In the genomic region with DNA sequence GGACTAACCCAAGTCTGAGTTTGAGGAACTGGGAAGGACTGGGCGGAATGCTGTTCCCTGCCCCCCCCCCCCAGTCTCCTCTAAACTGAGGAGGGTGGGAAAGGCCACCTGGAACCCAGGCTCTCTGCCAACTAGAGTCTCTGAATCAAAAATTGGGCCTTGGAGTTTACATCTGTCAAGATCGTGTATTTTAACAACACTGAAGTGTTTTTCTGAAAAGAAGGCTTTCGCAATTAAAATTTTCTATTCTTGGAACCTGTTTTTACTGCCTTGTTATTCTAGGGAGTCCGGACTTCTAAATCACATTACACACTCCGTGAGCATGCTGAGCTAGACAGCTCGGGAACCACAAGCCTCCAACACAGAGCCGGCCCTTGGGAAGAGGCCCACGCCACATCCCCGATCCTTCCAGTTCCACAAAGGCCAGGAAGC, we compare ENCODE assay signal across 8 mouse cellular contexts. TPM values are rescaled to one million over a fixed set of nuclear protein-coding genes. Genes with fewer than 3 reads are reported as not detected.
A peak's percentile ranks its signal among the peaks of the same experiment; 100 is the strongest.
DNase-seq lines count a peak whose midpoint lies in the region; ATAC-seq and TF ChIP-seq lines count a peak whose summit lies in the region.

No protein-coding gene starts in this region.

- H3K4me3 ChIP-seq in heart, adult 2 months = no peak overlapping the region
- H3K4me3 ChIP-seq in stomach, postnatal 0 days (ENCODE audit: low read depth, low read length) = no peak overlapping the region

- intact Hi-C loops in heart, adult 2 months (cut with DNase I) = no loop called here
- intact Hi-C loops in heart, postnatal 36 days (cut with DNase I) = no loop called here
- intact Hi-C loops in left cerebral cortex, postnatal 36 days (cut with DNase I) = loop anchor here (5.0 kb wide), 1 partner anchor 37 kb away; a partner anchor contains a TSS

- TF ChIP-seq EP300 in heart, adult 2 months (IDR thresholded peaks at IDR 0.05; ENCODE audit: insufficient read depth, low read depth, low read length) = no peak
- no peak for TF ChIP-seq EP300 in stomach, postnatal 0 days (optimal IDR thresholded peaks at IDR 0.05)

- no peak overlapping the region for H3K9ac ChIP-seq in heart, adult 2 months (ENCODE audit: low read depth, low read length)
- H3K9ac ChIP-seq in stomach, postnatal 0 days (ENCODE audit: low read length) = peak overlapping the region; percentile 13; the same call in 1 of the 2 replicates

- no peaks in the 10 kb centered on the region for H3K27me3 ChIP-seq in heart, adult 2 months (ENCODE audit: control insufficient read depth, insufficient read depth, low read length)
- no peaks in the 10 kb centered on the region for H3K27me3 ChIP-seq in stomach, postnatal 0 days (ENCODE audit: control insufficient read depth, insufficient read depth, low read length)

- ATAC-seq in stomach, postnatal 0 days (ENCODE audit: low FRiP score, low TSS enrichment) = peak; percentile 80; the same call in 1 of the 2 replicates
- ATAC-seq in CD4-positive, CD25-positive, alpha-beta regulatory T cell, adult 4 months = no peak

- 51% methylated on average over 9 of the region's 9 CpGs for WGBS in heart, adult 2 months
- WGBS in stomach, postnatal 0 days = 26% methylated on average over 9 of the region's 9 CpGs

- peaks cover 20% of the 10 kb centered on the region for H3K4me1 ChIP-seq in heart, adult 2 months (ENCODE audit: control insufficient read depth, insufficient read depth, low read length)
- H3K4me1 ChIP-seq in stomach, postnatal 0 days (replicated peaks; ENCODE audit: control insufficient read depth, insufficient read depth) = peaks cover 12% of the 10 kb centered on the region

- no peak for TF ChIP-seq CTCF in heart, adult 2 months (IDR thresholded peaks at IDR 0.05)
- TF ChIP-seq CTCF in brain, embryonic 14.5 days (IDR thresholded peaks at IDR 0.05; ENCODE audit: borderline replicate concordance, extremely low read depth, insufficient read depth, insufficient read length) = no peak
- no peak for TF ChIP-seq CTCF in stomach, postnatal 0 days (IDR thresholded peaks at IDR 0.05; ENCODE audit: low read depth)

- H3K9me3 ChIP-seq in stomach, postnatal 0 days (ENCODE audit: control insufficient read depth, low read length) = no peaks in the 10 kb centered on the region

- H3K79me2 ChIP-seq in heart, adult 2 months (replicated peaks; ENCODE audit: control insufficient read depth, insufficient read depth, low read length) = no peaks in the 10 kb centered on the region

- peak in 1 of 2 experiments; percentile 64 for DNase-seq in heart, adult 2 months
- DNase-seq in heart, postnatal 36 days = no peak
- DNase-seq in 3134 (ENCODE audit: extremely low read depth, insufficient read length, low spot score) = peak; percentile 57
- DNase-seq in brain, embryonic 14.5 days (ENCODE audit: low read depth) = peak; percentile 83
- peak; percentile 48 to 62 for DNase-seq in left cerebral cortex, postnatal 36 days (ENCODE audit: low spot score in 2 of 2)
- no peak for DNase-seq in stomach, postnatal 0 days (ENCODE audit: low spot score)
- DNase-seq in layer of hippocampus, adult 8-10 months (ENCODE audit: low spot score in 2 of 2) = no peak

- TF ChIP-seq POLR2A in heart, adult 2 months (IDR thresholded peaks at IDR 0.05; ENCODE audit: insufficient read depth, low read depth, low read length) = no peak
- no peak for TF ChIP-seq POLR2A in brain, embryonic 14.5 days (IDR thresholded peaks at IDR 0.05; ENCODE audit: borderline replicate concordance, extremely low read depth, insufficient read depth, insufficient read length, poor library complexity, severe bottlenecking)

- H3K36me3 ChIP-seq in heart, adult 2 months (ENCODE audit: control insufficient read depth, insufficient read depth, low read length) = 0 out of 2 replicates have a peak, but pooled peaks cover 2% of the 10 kb centered on the region
- no peaks in the 10 kb centered on the region for H3K36me3 ChIP-seq in stomach, postnatal 0 days (ENCODE audit: control insufficient read depth, insufficient read depth, low read length)

- H3K27ac ChIP-seq in heart, adult 2 months = peak overlapping the region; percentile 66
- H3K27ac ChIP-seq in stomach, postnatal 0 days (replicated peaks) = peak overlapping the region; percentile 84

- H3K4me2 ChIP-seq in stomach, postnatal 0 days (replicated peaks; ENCODE audit: low read depth) = no peak overlapping the region

RNA-seq across cellular contexts. Expression of a gene that starts 36.9 kb away (rescaled TPM):
- 10 to 100 TPM; 14.6 to 16.9 TPM for total RNA-seq in heart, adult 2 months (2021)
- 16.5 and 16.8 TPM in 2 replicates for polyA plus RNA-seq in heart, adult 2 months (2012; rRNA removed)
- total RNA-seq in heart, postnatal 36 days (2021) = 10 to 100 TPM; 18.0 to 21.1 TPM
- 25.2 and 33.3 TPM in 2 replicates for polyA plus RNA-seq in brain, embryonic 14.5 days (2012; rRNA removed)
- total RNA-seq in left cerebral cortex, postnatal 36 days (2021) = 10 to 100 TPM; 57.0 to 62.5 TPM
- polyA plus RNA-seq in stomach, postnatal 0 days (2015; fragmentation: Nextera tagmentation; extraction: Ambion mirVana) = 12.0 and 12.4 TPM in 2 replicates
- 10 to 100 TPM; 62.7 to 74.3 (median 68.2) TPM for total RNA-seq in layer of hippocampus, adult 8-10 months (2022)
- polyA plus RNA-seq in CD4-positive, CD25-positive, alpha-beta regulatory T cell, adult 4 months (2017; shearing (Covaris generic)) = 100 to 1,000 TPM in 1 of 2 experiments, 10 to 100 TPM in 1; 77.3 to 195 TPM

Comparison
In these comparisons a context has a peak if more than half of its experiments do, and no peak if none do; other contexts are left out.
1. DNase-seq: peak in 3134 (single experiment), brain, embryonic 14.5 days (single experiment) and left cerebral cortex, postnatal 36 days (2 of 2); none in heart, postnatal 36 days (0 of 2), stomach, postnatal 0 days (single experiment) and layer of hippocampus, adult 8-10 months (0 of 2).